Mouse (Mus musculus): ENCODE data around the gene Slc25a26. TPM values are rescaled to one million over a fixed set of nuclear protein-coding genes. Genes with fewer than 3 reads are reported as not detected.

Gene Slc25a26
- polyA plus RNA-seq, 1 experiment from 2014 or later: 7.1 TPM

DNA sequence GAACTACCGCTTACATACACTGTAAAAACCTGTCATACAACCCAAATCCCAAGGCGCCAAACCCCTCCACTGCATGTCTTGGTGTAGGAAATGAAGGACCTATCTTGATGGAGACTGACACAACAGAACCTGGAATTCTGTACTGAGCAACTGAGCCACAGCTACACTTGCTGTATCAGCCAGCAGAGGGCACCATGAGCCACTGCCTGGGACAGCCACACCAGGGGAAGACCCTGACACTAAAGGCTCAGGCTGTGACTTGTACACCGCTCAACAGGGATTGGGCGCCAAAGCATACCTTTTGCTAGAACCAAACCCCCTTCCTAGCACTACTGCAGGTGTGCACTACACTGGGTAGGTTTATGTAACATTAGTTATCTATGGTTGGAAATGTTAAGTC is 122.9 kb downstream of the Slc25a26 start:
- H3K4me3 ChIP-seq (ENCODE audit: low read depth, low read length): no peak overlapping the region
- no peaks in the 10 kb centered on the region for H3K4me1 ChIP-seq (ENCODE audit: control insufficient read depth, insufficient read depth, low read length)
- H3K9ac ChIP-seq (ENCODE audit: low read length): no peak overlapping the region
- H3K36me3 ChIP-seq (ENCODE audit: control insufficient read depth, insufficient read depth, low read length): peaks cover 20% of the 10 kb centered on the region; the same call in 1 of the 2 replicates
- DNase-seq (ENCODE audit: low spot score, missing footprints): peak; percentile 93
- H3K4me2 ChIP-seq: no peak overlapping the region
- H3K27me3 ChIP-seq (ENCODE audit: control insufficient read depth, insufficient read depth, low read length): no peaks in the 10 kb centered on the region
- H3K9me3 ChIP-seq (ENCODE audit: control insufficient read depth, low read length): no peaks in the 10 kb centered on the region
- H3K27ac ChIP-seq (ENCODE audit: low read depth, low read length): no peak overlapping the region
- ATAC-seq (ENCODE audit: low FRiP score): peak; percentile 77
- WGBS: 83% methylated on average over 4 of the region's 4 CpGs

DNA sequence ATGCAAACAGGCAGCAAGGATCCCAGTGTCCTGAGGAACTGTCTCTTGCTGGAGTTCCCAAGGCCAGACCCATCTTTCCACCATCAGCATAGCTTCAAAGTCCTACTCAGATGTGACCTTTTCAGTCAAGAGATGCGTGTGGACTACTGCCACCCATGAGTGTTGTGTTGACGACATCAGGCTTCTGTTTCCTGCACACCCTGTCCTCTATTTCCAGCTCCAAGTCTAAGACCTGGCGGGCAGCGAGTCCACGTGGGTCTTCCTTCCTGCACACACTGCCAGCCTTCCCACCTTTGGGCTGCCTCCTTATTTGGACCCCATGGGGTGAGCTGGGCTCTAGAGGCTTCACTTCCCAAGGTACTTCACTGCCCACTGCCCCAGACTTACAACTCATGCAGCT is 124.4 kb downstream of the Slc25a26 start:
- no peaks in the 10 kb centered on the region for H3K9me3 ChIP-seq (ENCODE audit: control insufficient read depth, low read length)
- no peak overlapping the region for H3K4me2 ChIP-seq
- DNase-seq (ENCODE audit: low spot score, missing footprints): no peak
- no peak for ATAC-seq (ENCODE audit: low FRiP score)
- peaks cover 5% of the 10 kb centered on the region; the same call in 1 of the 2 replicates for H3K4me1 ChIP-seq (ENCODE audit: control insufficient read depth, insufficient read depth, low read length)
- H3K27ac ChIP-seq (ENCODE audit: low read depth, low read length): no peak overlapping the region
- no peak overlapping the region for H3K9ac ChIP-seq (ENCODE audit: low read length)
- 93% methylated on average over 5 of the region's 5 CpGs for WGBS
- peaks cover 16% of the 10 kb centered on the region; the same call in 1 of the 2 replicates for H3K36me3 ChIP-seq (ENCODE audit: control insufficient read depth, insufficient read depth, low read length)
- H3K27me3 ChIP-seq (ENCODE audit: control insufficient read depth, insufficient read depth, low read length): no peaks in the 10 kb centered on the region
- H3K4me3 ChIP-seq (ENCODE audit: low read depth, low read length): no peak overlapping the region

DNA sequence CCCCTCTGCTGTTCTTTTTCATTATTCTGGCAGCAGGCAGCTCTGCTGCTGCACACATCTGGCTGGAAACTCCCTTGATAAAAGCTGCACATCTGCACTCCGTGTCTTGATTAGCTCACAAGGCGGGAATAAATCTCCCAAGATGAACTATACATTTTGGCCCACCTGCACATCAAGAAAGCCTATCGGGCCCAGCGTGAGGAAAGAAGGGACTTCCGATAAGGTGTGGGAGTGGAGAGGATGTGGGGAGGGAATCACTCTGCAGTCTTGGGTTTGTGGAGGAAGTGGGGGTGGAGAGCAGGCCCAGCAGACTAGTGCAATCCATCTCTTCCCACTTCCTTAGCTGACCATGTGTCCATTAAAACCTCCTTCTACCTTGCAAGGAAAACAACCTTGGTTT is 125.8 kb downstream of the Slc25a26 start:
- H3K4me1 ChIP-seq (ENCODE audit: control insufficient read depth, insufficient read depth, low read length): peaks cover 12% of the 10 kb centered on the region
- DNase-seq (ENCODE audit: low spot score, missing footprints) (no peak), ATAC-seq (ENCODE audit: low FRiP score) (no peak)
- H3K9me3 ChIP-seq (ENCODE audit: control insufficient read depth, low read length): no peaks in the 10 kb centered on the region
- H3K4me3 ChIP-seq (ENCODE audit: low read depth, low read length): no peak overlapping the region
- WGBS: 89% methylated on average over 5 of the region's 5 CpGs
- peaks cover 9% of the 10 kb centered on the region; the same call in 1 of the 2 replicates for H3K36me3 ChIP-seq (ENCODE audit: control insufficient read depth, insufficient read depth, low read length)
- H3K4me2 ChIP-seq: no peak overlapping the region
- H3K9ac ChIP-seq (ENCODE audit: low read length): no peak overlapping the region
- H3K27ac ChIP-seq (ENCODE audit: low read depth, low read length): no peak overlapping the region
- no peaks in the 10 kb centered on the region for H3K27me3 ChIP-seq (ENCODE audit: control insufficient read depth, insufficient read depth, low read length)

DNA sequence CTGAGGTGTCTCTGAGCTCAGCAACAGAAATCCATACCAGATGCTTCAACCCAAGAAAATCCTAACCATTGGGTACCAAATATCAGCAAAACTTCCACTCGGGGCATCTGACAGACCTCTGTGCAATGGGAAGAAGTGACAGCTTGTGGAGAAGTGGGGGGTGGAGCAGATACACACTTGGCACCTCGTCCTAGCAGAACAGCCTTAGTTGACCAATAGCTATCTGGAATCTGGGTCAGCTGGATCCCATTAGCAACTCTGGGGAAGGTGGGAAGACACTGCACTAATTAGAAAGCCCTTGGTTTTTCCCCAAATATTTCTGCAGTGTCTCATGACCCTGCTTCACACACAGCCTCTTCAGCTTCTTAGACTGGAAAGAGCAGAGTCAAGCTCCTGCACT is 126.7 kb downstream of the Slc25a26 start:
- Histone ChIP-seq H3K36me3 (ENCODE audit: control insufficient read depth, insufficient read depth, low read length) (peaks cover 9% of the 10 kb centered on the region; the same call in 1 of the 2 replicates), H3K4me2 (no peak overlapping the region), H3K4me1 (ENCODE audit: control insufficient read depth, insufficient read depth, low read length) (peaks cover 20% of the 10 kb centered on the region), H3K4me3 (ENCODE audit: low read depth, low read length) (no peak overlapping the region), H3K27me3 (ENCODE audit: control insufficient read depth, insufficient read depth, low read length) (no peaks in the 10 kb centered on the region), H3K9ac (ENCODE audit: low read length) (no peak overlapping the region), H3K9me3 (ENCODE audit: control insufficient read depth, low read length) (no peaks in the 10 kb centered on the region), H3K27ac (ENCODE audit: low read depth, low read length) (no peak overlapping the region)
- ATAC-seq (ENCODE audit: low FRiP score) (no peak), DNase-seq (ENCODE audit: low spot score, missing footprints) (no peak)
- WGBS: 68% methylated on average over 2 of the region's 2 CpGs

DNA sequence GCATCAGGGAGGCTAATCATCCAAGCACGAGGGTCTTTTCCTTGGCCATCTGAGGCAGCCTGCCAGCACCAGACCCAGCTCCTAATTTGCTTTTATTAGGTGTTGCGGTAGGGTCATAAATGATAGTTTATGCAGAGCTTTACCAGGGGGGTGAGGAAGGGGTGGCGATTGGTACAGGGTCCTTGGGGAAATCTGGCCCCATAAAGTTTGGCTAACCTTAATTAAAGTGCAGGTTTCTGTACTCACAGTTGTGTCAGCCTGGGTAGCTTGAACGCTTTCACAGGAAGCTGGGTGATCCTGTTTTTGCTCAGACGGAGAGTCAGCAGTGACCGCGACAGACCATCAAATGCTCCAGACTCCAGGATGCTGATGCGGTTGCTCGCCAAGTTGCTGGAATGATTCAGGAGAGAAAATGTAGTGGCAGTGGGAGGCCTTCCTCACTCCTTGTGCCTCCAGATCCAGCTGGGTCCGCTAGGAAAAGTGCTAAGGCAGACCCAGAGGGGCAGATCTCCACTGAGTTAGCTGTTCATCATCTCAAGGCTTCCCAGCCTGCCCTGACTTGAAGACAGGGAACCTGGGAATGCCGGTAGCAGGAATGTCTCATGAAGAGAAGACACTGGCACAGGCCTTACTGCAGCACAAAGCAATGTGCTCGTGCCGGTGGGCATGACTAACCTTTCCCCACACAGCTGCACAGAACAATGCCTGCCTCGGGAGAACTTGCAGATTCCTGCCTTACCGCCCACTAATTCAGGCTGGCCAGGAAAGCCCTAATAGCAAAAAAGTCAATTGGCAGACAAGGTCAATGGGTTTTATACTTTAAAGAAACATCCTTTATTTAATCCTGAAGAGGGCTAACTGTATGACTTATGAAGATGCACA is 127.8 kb downstream of the Slc25a26 start:
- 71% methylated on average over 15 of the region's 15 CpGs for WGBS
- no peaks in the 10 kb centered on the region for H3K27me3 ChIP-seq (ENCODE audit: control insufficient read depth, insufficient read depth, low read length)
- H3K4me1 ChIP-seq (ENCODE audit: control insufficient read depth, insufficient read depth, low read length): peaks cover 31% of the 10 kb centered on the region
- H3K4me2 ChIP-seq: no peak overlapping the region
- no peak overlapping the region for H3K4me3 ChIP-seq (ENCODE audit: low read depth, low read length)
- no peak overlapping the region for H3K9ac ChIP-seq (ENCODE audit: low read length)
- ATAC-seq (ENCODE audit: low FRiP score) (no peak), DNase-seq (ENCODE audit: low spot score, missing footprints) (no peak)
- no peaks in the 10 kb centered on the region for H3K9me3 ChIP-seq (ENCODE audit: control insufficient read depth, low read length)
- H3K27ac ChIP-seq (ENCODE audit: low read depth, low read length): no peak overlapping the region
- 0 out of 2 replicates have a peak, but pooled peaks cover 2% of the 10 kb centered on the region for H3K36me3 ChIP-seq (ENCODE audit: control insufficient read depth, insufficient read depth, low read length)

DNA sequence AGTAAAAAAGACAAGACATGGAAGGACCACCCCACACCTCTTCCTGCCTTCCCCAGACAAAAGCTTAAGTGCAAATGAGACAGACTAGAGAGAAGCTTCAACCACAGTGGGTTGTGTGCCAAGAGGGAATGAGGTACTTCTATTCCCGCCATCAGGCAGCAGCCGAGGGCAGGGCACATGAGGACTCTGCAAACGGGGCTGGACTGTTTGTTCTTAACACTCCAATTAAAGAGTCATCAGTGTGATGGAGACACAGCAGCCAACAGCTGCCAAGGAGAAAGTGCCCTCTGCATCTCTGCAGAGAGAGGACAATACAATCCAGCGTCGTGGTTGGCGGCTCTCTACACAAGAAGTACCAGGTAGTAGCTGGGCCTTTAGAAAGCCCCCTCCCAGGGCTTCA is 128.7 kb downstream of the Slc25a26 start:
- ATAC-seq (ENCODE audit: low FRiP score): no peak
- 0 out of 2 replicates have a peak, but pooled peaks cover 2% of the 10 kb centered on the region for H3K36me3 ChIP-seq (ENCODE audit: control insufficient read depth, insufficient read depth, low read length)

DNA sequence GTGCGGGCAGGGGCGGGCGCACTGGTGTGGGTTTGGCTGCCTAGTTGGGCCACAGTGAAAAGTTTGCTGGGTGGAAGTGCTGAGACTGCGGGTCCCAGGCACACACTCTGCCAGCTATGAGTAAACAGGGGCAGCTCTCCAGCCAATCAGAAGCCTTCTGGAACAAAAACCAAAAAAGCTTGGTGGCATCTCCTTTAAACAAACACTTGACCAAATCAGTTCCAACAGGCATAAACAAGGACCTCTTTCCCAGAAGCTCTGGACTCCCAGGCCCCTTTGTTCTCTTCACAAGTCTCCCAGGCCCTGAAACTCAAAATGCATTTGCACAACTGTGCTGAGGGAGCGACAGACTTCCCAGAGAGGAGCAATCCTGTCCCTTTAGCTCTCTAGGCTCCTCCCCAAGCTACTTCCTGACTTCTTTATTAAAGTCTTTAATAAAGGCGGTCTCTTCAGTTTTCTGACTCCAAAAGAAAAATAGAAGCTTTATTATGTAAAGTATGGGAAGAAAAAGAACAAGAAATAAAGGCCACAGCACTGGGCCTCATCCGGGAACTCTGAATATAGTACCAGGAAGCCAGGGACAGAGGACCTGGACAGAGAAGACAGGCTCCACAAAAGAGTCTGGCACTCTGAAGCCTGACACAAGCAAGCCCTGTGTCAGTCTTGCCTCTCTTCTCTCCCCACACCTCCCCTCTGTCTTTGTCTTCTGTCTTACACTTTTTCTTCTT is 131.1 kb downstream of the Slc25a26 start:
- H3K36me3 ChIP-seq (ENCODE audit: control insufficient read depth, insufficient read depth, low read length): no peaks in the 10 kb centered on the region
- no peak overlapping the region for H3K4me3 ChIP-seq (ENCODE audit: low read depth, low read length)
- peak; percentile 87 for DNase-seq (ENCODE audit: low spot score, missing footprints)
- ATAC-seq (ENCODE audit: low FRiP score): peak; percentile 87
- no peak overlapping the region for H3K4me2 ChIP-seq
- no peaks in the 10 kb centered on the region for H3K9me3 ChIP-seq (ENCODE audit: control insufficient read depth, low read length)
- peak overlapping the region; percentile 80 for H3K27ac ChIP-seq (ENCODE audit: low read depth, low read length)
- H3K27me3 ChIP-seq (ENCODE audit: control insufficient read depth, insufficient read depth, low read length): no peaks in the 10 kb centered on the region
- peaks cover 44% of the 10 kb centered on the region for H3K4me1 ChIP-seq (ENCODE audit: control insufficient read depth, insufficient read depth, low read length)
- peak overlapping the region; percentile 22 for H3K9ac ChIP-seq (ENCODE audit: low read length)
- WGBS: 46% methylated on average over 7 of the region's 7 CpGs

More for the DNA sequence above, 128.7 kb downstream of the Slc25a26 start:
- Histone ChIP-seq H3K4me2 (no peak overlapping the region), H3K9ac (ENCODE audit: low read length) (no peak overlapping the region), H3K4me1 (ENCODE audit: control insufficient read depth, insufficient read depth, low read length) (peaks cover 31% of the 10 kb centered on the region), H3K27ac (ENCODE audit: low read depth, low read length) (no peak overlapping the region), H3K9me3 (ENCODE audit: control insufficient read depth, low read length) (no peaks in the 10 kb centered on the region), H3K27me3 (ENCODE audit: control insufficient read depth, insufficient read depth, low read length) (no peaks in the 10 kb centered on the region), H3K4me3 (ENCODE audit: low read depth, low read length) (no peak overlapping the region)
- DNase-seq (ENCODE audit: low spot score, missing footprints): no peak
- WGBS: 73% methylated on average over 6 of the region's 6 CpGs

DNA sequence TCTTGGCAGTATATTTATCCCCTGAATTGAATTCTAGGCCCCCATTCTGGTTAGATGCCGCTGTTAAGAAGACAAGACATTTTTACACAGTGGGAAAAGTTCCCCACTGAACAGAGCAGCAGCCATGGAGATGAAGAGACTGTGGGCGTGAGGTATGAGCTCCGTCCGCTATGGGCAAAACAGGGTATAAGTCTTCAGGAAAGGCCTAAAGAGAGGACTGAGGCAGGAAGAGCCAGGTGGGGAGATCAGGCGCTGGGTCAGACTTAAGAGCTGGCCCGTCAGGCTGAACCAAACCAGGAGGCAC is 131.6 kb downstream of the Slc25a26 start:
- no peak overlapping the region for H3K4me3 ChIP-seq (ENCODE audit: low read depth, low read length)
- no peaks in the 10 kb centered on the region for H3K9me3 ChIP-seq (ENCODE audit: control insufficient read depth, low read length)
- WGBS: 45% methylated on average over 6 of the region's 6 CpGs
- no peak for DNase-seq (ENCODE audit: low spot score, missing footprints)
- H3K9ac ChIP-seq (ENCODE audit: low read length): peak overlapping the region; percentile 22
- peaks cover 44% of the 10 kb centered on the region for H3K4me1 ChIP-seq (ENCODE audit: control insufficient read depth, insufficient read depth, low read length)
- H3K36me3 ChIP-seq (ENCODE audit: control insufficient read depth, insufficient read depth, low read length): no peaks in the 10 kb centered on the region
- H3K27me3 ChIP-seq (ENCODE audit: control insufficient read depth, insufficient read depth, low read length): no peaks in the 10 kb centered on the region
- peak; percentile 53 for ATAC-seq (ENCODE audit: low FRiP score)
- H3K27ac ChIP-seq (ENCODE audit: low read depth, low read length): peak overlapping the region; percentile 80
- no peak overlapping the region for H3K4me2 ChIP-seq

DNA sequence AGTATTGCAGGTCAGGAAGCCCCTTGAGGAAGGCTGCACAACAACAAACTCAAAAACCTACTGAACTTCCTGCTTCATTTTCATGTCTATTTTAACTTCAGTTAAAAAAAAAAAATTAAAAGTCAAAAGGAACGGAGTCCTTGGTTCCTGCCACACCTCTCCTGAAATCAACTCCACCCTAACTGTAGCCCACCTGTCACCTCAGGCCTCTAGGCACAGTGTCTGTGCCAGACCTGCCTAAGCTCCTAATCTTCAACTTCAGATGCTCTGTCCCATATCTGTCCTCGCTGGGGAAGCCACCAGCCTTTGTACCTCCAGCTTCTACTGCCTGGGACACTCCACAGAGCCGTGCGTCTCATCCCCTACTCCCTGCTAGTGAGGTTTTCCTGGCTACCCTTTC is 134.1 kb downstream of the Slc25a26 start:
- Histone ChIP-seq H3K4me1 (ENCODE audit: control insufficient read depth, insufficient read depth, low read length) (peaks cover 39% of the 10 kb centered on the region), H3K36me3 (ENCODE audit: control insufficient read depth, insufficient read depth, low read length) (no peaks in the 10 kb centered on the region), H3K9me3 (ENCODE audit: control insufficient read depth, low read length) (no peaks in the 10 kb centered on the region), H3K9ac (ENCODE audit: low read length) (no peak overlapping the region), H3K4me3 (ENCODE audit: low read depth, low read length) (no peak overlapping the region), H3K27ac (ENCODE audit: low read depth, low read length) (no peak overlapping the region), H3K4me2 (no peak overlapping the region), H3K27me3 (ENCODE audit: control insufficient read depth, insufficient read depth, low read length) (no peaks in the 10 kb centered on the region)
- DNase-seq (ENCODE audit: low spot score, missing footprints): no peak
- ATAC-seq (ENCODE audit: low FRiP score): no peak
- 87% methylated on average over 4 of the region's 4 CpGs for WGBS

All from midbrain, embryonic 11.5 days (tissue).